Mouse (Mus musculus) spleen, adult 2 months (tissue): ENCODE measurements around the gene Sash1.

ENCODE experiments used
- CTCF ChIP-seq: fragments of 200-500 bp; IDR thresholded peaks from 2 replicates; pipeline ENCODE4 v1.5.1; 2011; ENCODE audit warnings: mild to moderate bottlenecking, inconsistent platforms; ENCODE audit not compliant: insufficient read depth, insufficient read length, insufficient replicate concordance; ENCODE audit errors: extremely low read depth
- POLR2A ChIP-seq: fragments of 200-500 bp; IDR thresholded peaks from 2 replicates; pipeline ENCODE4 v1.6.1; 2011; ENCODE audit warnings: low read depth, low read length, inconsistent platforms

DNA sequence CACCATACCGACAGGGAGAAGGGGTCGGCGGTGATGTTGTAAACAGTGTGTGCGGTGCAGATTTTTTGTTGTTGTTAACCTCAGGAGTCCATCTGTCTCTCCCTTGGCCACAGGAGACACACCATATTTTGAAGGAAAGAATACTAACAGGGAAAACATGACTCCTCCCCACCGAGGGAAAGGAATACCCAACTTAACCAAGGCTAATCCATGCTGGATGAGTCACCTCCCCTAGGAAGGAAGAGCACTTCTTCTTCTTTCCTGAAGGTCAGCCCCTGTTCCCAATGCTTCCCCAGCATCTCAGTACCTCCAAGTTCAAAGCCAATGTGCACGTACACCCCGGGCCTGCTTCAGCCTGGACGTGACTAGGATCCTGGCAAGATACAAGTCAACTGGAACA lies 73.1 kb downstream of the Sash1 start:
- TF ChIP-seq POLR2A (no peak), CTCF (no peak)
